Mouse (Mus musculus): ENCODE results near the gene Ambra1. TPM values are rescaled to one million over a fixed set of nuclear protein-coding genes. Genes with fewer than 3 reads are reported as not detected.

Ambra1 gene
- polyA plus RNA-seq, 1 experiment: 37.9 TPM

- TF ChIP-seq POLR2A (IDR thresholded peaks at IDR 0.05; ENCODE audit: borderline replicate concordance, insufficient read depth, low read length): no peak
- no peak for TF ChIP-seq CTCF (IDR thresholded peaks at IDR 0.05; ENCODE audit: borderline replicate concordance, insufficient read depth, low read depth, low read length)
- 0 out of 2 replicates have a peak overlapping the region, but pooled peaks have one; percentile 21 for H3K27ac ChIP-seq (ENCODE audit: insufficient read depth, low read length)
- 59% methylated on average over 11 of the region's 11 CpGs for WGBS
- H3K4me1 ChIP-seq (ENCODE audit: control insufficient read depth, insufficient read depth, low read length): peaks cover 21% of the 10 kb centered on the region
- H3K4me3 ChIP-seq (replicated peaks; ENCODE audit: insufficient read depth, low read depth, low read length): no peak overlapping the region
- no peak for DNase-seq
- no peaks in the 10 kb centered on the region for H3K27me3 ChIP-seq (ENCODE audit: control insufficient read depth, insufficient read depth, low read length)
Observed at GRCm38 (mm10) chr2:91967962-91968361, 238.0 kb downstream of the Ambra1 start.

Other genes with a start within 250 kb of the Ambra1 start
- 97.8 and 121 TPM in 2 replicates for gene Ckap5, start 203.4 kb upstream of the Ambra1 start, polyA plus RNA-seq (2012; rRNA removed)
- gene F2, start 93.7 kb upstream of the Ambra1 start, polyA plus RNA-seq (2012; rRNA removed): 0.28 and 0.33 TPM in 2 replicates
- gene Zfp408, start 80.3 kb upstream of the Ambra1 start, polyA plus RNA-seq (2012; rRNA removed): 14.4 and 15.6 TPM in 2 replicates
- 40.8 and 45.9 TPM in 2 replicates for gene Arhgap1, start 80.3 kb upstream of the Ambra1 start, polyA plus RNA-seq (2012; rRNA removed)
- gene Atg13, start 19.6 kb upstream of the Ambra1 start, polyA plus RNA-seq (2012; rRNA removed): 126 and 129 TPM in 2 replicates
- gene Harbi1, start 19.3 kb upstream of the Ambra1 start, polyA plus RNA-seq (2012; rRNA removed): 4.4 and 4.7 TPM in 2 replicates
- gene Chrm4, start 197.1 kb downstream of the Ambra1 start, polyA plus RNA-seq (2012; rRNA removed): 2.0 TPM in 2 replicates
- gene Mdk, start 202.2 kb downstream of the Ambra1 start, polyA plus RNA-seq (2012; rRNA removed): 77.8 and 78.9 TPM in 2 replicates
- gene Gm9821, start 215.6 kb downstream of the Ambra1 start, polyA plus RNA-seq (2012; rRNA removed): not detected in 2 replicates
- gene Dgkz, start 245.7 kb downstream of the Ambra1 start, polyA plus RNA-seq (2012; rRNA removed): 716 and 832 TPM in 2 replicates